Mouse (Mus musculus) limb, embryonic 13.5 days (tissue): ENCODE data around the gene Mthfd1l. TPM values are rescaled to one million over a fixed set of nuclear protein-coding genes. Genes with fewer than 3 reads are reported as not detected.

Source experiments
- ATAC-seq: fragments of 200-750 bp; cut with Nextera tagmentation; 2 replicates; pipeline ENCODE4 v1.8.0; 2017; ENCODE audit warnings: low read depth, moderate number of reproducible peaks, moderate TSS enrichment; ENCODE audit not compliant: low FRiP score
- H3K27ac ChIP-seq: fragments of 300-500 bp; sonication (generic); 2 replicates; pipeline ENCODE4 v1.5.1; 2015; ENCODE audit warnings: inconsistent platforms, mild to moderate bottlenecking, moderate library complexity
- H3K27me3 ChIP-seq: fragments of 300-500 bp; sonication (generic); 2 replicates; pipeline ENCODE4 v1.6.1; 2015; ENCODE audit warnings: mild to moderate bottlenecking, inconsistent platforms
- H3K36me3 ChIP-seq: fragments of 300-500 bp; sonication (generic); 2 replicates; pipeline ENCODE4 v1.6.1; 2015; ENCODE audit warnings: inconsistent platforms, mild to moderate bottlenecking, moderate library complexity
- H3K4me1 ChIP-seq: fragments of 300-500 bp; sonication (generic); 2 replicates; pipeline ENCODE4 v1.6.1; 2015; ENCODE audit warnings: inconsistent platforms
- H3K4me2 ChIP-seq: fragments of 300-500 bp; sonication (generic); replicated peaks from 2 replicates; pipeline ENCODE4 v1.6.1; 2015; ENCODE audit warnings: inconsistent platforms, mild to moderate bottlenecking, moderate library complexity
- H3K4me3 ChIP-seq: fragments of 300-500 bp; sonication (generic); 2 replicates; pipeline ENCODE4 v1.5.1; 2015; ENCODE audit warnings: moderate library complexity, mild to moderate bottlenecking, inconsistent platforms
- H3K9ac ChIP-seq: fragments of 300-500 bp; sonication (generic); 2 replicates; pipeline ENCODE4 v1.6.1; 2015; ENCODE audit warnings: mild to moderate bottlenecking, inconsistent platforms
- H3K9me3 ChIP-seq: fragments of 300-500 bp; sonication (generic); 2 replicates; pipeline ENCODE4 v1.6.1; 2016; ENCODE audit warnings: inconsistent platforms
- WGBS: fragments of 180-500 bp; shearing (Covaris S2); methylation state at CpG from one replicate; pipeline ENCODE4 v1.1.7; 2015; 5-methylcytosine and 5-hydroxymethylcytosine counted together
- polyA plus RNA-seq: library from polyadenylated mRNA; unstranded; fragments of >200 nt; fragmentation: Nextera tagmentation; extraction: Ambion mirVana; gene quantifications from 2 replicates; pipeline ENCODE4 v1.2.1, GENCODE M21; 2015

Gene Mthfd1l
- polyA plus RNA-seq, 1 experiment from 2014 or later = 11.1 TPM

- H3K9me3 ChIP-seq = no peaks in the 10 kb centered on the region
- WGBS = 74% methylated on average over 4 of the region's 4 CpGs
Observed at GRCm38 (mm10) chr10:4153031-4153430, 180.1 kb downstream of the Mthfd1l start.

GRCm38 (mm10) chr10:4154035-4154434, 181.1 kb downstream of the Mthfd1l start:
- no peak overlapping the region for H3K9ac ChIP-seq
- H3K9me3 ChIP-seq = no peaks in the 10 kb centered on the region
- no peak overlapping the region for H3K27ac ChIP-seq
- no peak overlapping the region for H3K4me2 ChIP-seq
- no peak overlapping the region for H3K4me3 ChIP-seq
- ATAC-seq = no peak
- 0 out of 2 replicates have a peak, but pooled peaks cover 4% of the 10 kb centered on the region for H3K36me3 ChIP-seq
- 68% methylated on average over 6 of the region's 6 CpGs for WGBS
- no peaks in the 10 kb centered on the region for H3K4me1 ChIP-seq
- no peaks in the 10 kb centered on the region for H3K27me3 ChIP-seq

More at GRCm38 (mm10) chr10:4153031-4153430, 180.1 kb downstream of the Mthfd1l start:
- H3K4me3 ChIP-seq = no peak overlapping the region
- H3K27ac ChIP-seq = no peak overlapping the region
- no peaks in the 10 kb centered on the region for H3K4me1 ChIP-seq
- 0 out of 2 replicates have a peak, but pooled peaks cover 4% of the 10 kb centered on the region for H3K36me3 ChIP-seq
- no peaks in the 10 kb centered on the region for H3K27me3 ChIP-seq
- no peak overlapping the region for H3K9ac ChIP-seq
- H3K4me2 ChIP-seq = no peak overlapping the region
- 0 out of 2 replicates have a peak, but pooled peaks have one; percentile 44 for ATAC-seq

- H3K9me3 ChIP-seq = no peaks in the 10 kb centered on the region
- no peak overlapping the region for H3K4me3 ChIP-seq
- no peak for ATAC-seq
- WGBS = 69% methylated on average over 5 of the region's 5 CpGs
- H3K4me2 ChIP-seq = no peak overlapping the region
- no peak overlapping the region for H3K9ac ChIP-seq
- H3K27ac ChIP-seq = no peak overlapping the region
- no peaks in the 10 kb centered on the region for H3K4me1 ChIP-seq
- no peaks in the 10 kb centered on the region for H3K27me3 ChIP-seq
- H3K36me3 ChIP-seq = no peaks in the 10 kb centered on the region
Observed at GRCm38 (mm10) chr10:4155521-4155920, 182.6 kb downstream of the Mthfd1l start.

- Histone ChIP-seq H3K9me3 (no peaks in the 10 kb centered on the region), H3K36me3 (no peaks in the 10 kb centered on the region), H3K4me2 (no peak overlapping the region), H3K27ac (no peak overlapping the region), H3K4me3 (no peak overlapping the region), H3K9ac (no peak overlapping the region), H3K4me1 (peaks cover 6% of the 10 kb centered on the region; the same call in 1 of the 2 replicates), H3K27me3 (no peaks in the 10 kb centered on the region)
- ATAC-seq = no peak
- WGBS = 86% methylated on average over 5 of the region's 5 CpGs
Observed at GRCm38 (mm10) chr10:4158533-4158932, 185.6 kb downstream of the Mthfd1l start.

GRCm38 (mm10) chr10:4159541-4160090, 186.7 kb downstream of the Mthfd1l start:
- no peak overlapping the region for H3K27ac ChIP-seq
- peaks cover 6% of the 10 kb centered on the region; the same call in 1 of the 2 replicates for H3K4me1 ChIP-seq
- H3K9ac ChIP-seq = no peak overlapping the region
- no peak overlapping the region for H3K4me3 ChIP-seq
- no peak for ATAC-seq
- H3K36me3 ChIP-seq = no peaks in the 10 kb centered on the region
- no peak overlapping the region for H3K4me2 ChIP-seq
- WGBS = 78% methylated on average over 8 of the region's 8 CpGs
- H3K27me3 ChIP-seq = no peaks in the 10 kb centered on the region
- H3K9me3 ChIP-seq = no peaks in the 10 kb centered on the region

GRCm38 (mm10) chr10:4160242-4160785, 187.4 kb downstream of the Mthfd1l start:
- H3K4me2 ChIP-seq = no peak overlapping the region
- H3K36me3 ChIP-seq = no peaks in the 10 kb centered on the region
- no peak overlapping the region for H3K9ac ChIP-seq
- no peak for ATAC-seq
- peaks cover 4% of the 10 kb centered on the region; the same call in 1 of the 2 replicates for H3K9me3 ChIP-seq
- no peak overlapping the region for H3K4me3 ChIP-seq
- H3K27me3 ChIP-seq = no peaks in the 10 kb centered on the region
- no peak overlapping the region for H3K27ac ChIP-seq
- H3K4me1 ChIP-seq = peaks cover 6% of the 10 kb centered on the region; the same call in 1 of the 2 replicates
- WGBS = 75% methylated on average over 13 of the region's 13 CpGs

- H3K4me2 ChIP-seq = no peak overlapping the region
- H3K4me3 ChIP-seq = no peak overlapping the region
- H3K36me3 ChIP-seq = no peaks in the 10 kb centered on the region
- H3K27ac ChIP-seq = no peak overlapping the region
- H3K27me3 ChIP-seq = no peaks in the 10 kb centered on the region
- no peak for ATAC-seq
- peaks cover 4% of the 10 kb centered on the region; the same call in 1 of the 2 replicates for H3K9me3 ChIP-seq
- H3K9ac ChIP-seq = no peak overlapping the region
- H3K4me1 ChIP-seq = peaks cover 6% of the 10 kb centered on the region; the same call in 1 of the 2 replicates
- 74% methylated on average over 2 of the region's 2 CpGs for WGBS
Observed at GRCm38 (mm10) chr10:4162049-4162448, 189.1 kb downstream of the Mthfd1l start.

GRCm38 (mm10) chr10:4162976-4163375, 190.1 kb downstream of the Mthfd1l start:
- H3K9me3 ChIP-seq = peaks cover 4% of the 10 kb centered on the region; the same call in 1 of the 2 replicates
- H3K4me1 ChIP-seq = peaks cover 6% of the 10 kb centered on the region; the same call in 1 of the 2 replicates
- no peak overlapping the region for H3K9ac ChIP-seq
- no peak overlapping the region for H3K27ac ChIP-seq
- no peaks in the 10 kb centered on the region for H3K36me3 ChIP-seq
- 85% methylated on average over 3 of the region's 3 CpGs for WGBS
- no peak overlapping the region for H3K4me2 ChIP-seq
- H3K27me3 ChIP-seq = no peaks in the 10 kb centered on the region
- no peak for ATAC-seq
- no peak overlapping the region for H3K4me3 ChIP-seq

GRCm38 (mm10) chr10:4164681-4165080, 191.8 kb downstream of the Mthfd1l start:
- Histone ChIP-seq H3K4me3 (no peak overlapping the region), H3K27ac (no peak overlapping the region), H3K9ac (no peak overlapping the region), H3K9me3 (peaks cover 4% of the 10 kb centered on the region; the same call in 1 of the 2 replicates), H3K27me3 (no peaks in the 10 kb centered on the region), H3K4me1 (peaks cover 6% of the 10 kb centered on the region; the same call in 1 of the 2 replicates), H3K36me3 (no peaks in the 10 kb centered on the region), H3K4me2 (no peak overlapping the region)
- no peak for ATAC-seq
- 84% methylated on average over 9 of the region's 9 CpGs for WGBS

- Histone ChIP-seq H3K27me3 (no peaks in the 10 kb centered on the region), H3K27ac (no peak overlapping the region), H3K36me3 (no peaks in the 10 kb centered on the region), H3K9me3 (peaks cover 4% of the 10 kb centered on the region; the same call in 1 of the 2 replicates), H3K4me1 (no peaks in the 10 kb centered on the region), H3K9ac (no peak overlapping the region), H3K4me2 (no peak overlapping the region), H3K4me3 (no peak overlapping the region)
- 26% methylated on average over 5 of the region's 5 CpGs for WGBS
- no peak for ATAC-seq
Observed at GRCm38 (mm10) chr10:4168222-4168798, 195.4 kb downstream of the Mthfd1l start.

GRCm38 (mm10) chr10:4174229-4174628, 201.3 kb downstream of the Mthfd1l start:
- peaks cover 16% of the 10 kb centered on the region; the same call in 1 of the 2 replicates for H3K4me1 ChIP-seq
- no peak overlapping the region for H3K27ac ChIP-seq
- no peak overlapping the region for H3K4me2 ChIP-seq
- no peak for ATAC-seq
- WGBS = 67% methylated on average over 5 of the region's 5 CpGs
- H3K9ac ChIP-seq = no peak overlapping the region
- no peak overlapping the region for H3K4me3 ChIP-seq
- 0 out of 2 replicates have a peak, but pooled peaks cover 4% of the 10 kb centered on the region for H3K9me3 ChIP-seq
- H3K27me3 ChIP-seq = no peaks in the 10 kb centered on the region
- no peaks in the 10 kb centered on the region for H3K36me3 ChIP-seq

- Histone ChIP-seq H3K9ac (no peak overlapping the region), H3K4me2 (no peak overlapping the region), H3K27me3 (no peaks in the 10 kb centered on the region), H3K36me3 (no peaks in the 10 kb centered on the region), H3K4me3 (no peak overlapping the region), H3K4me1 (peaks cover 16% of the 10 kb centered on the region; the same call in 1 of the 2 replicates), H3K27ac (no peak overlapping the region), H3K9me3 (0 out of 2 replicates have a peak, but pooled peaks cover 4% of the 10 kb centered on the region)
- 77% methylated on average over 3 of the region's 3 CpGs for WGBS
- ATAC-seq = no peak
Observed at GRCm38 (mm10) chr10:4174717-4175116, 201.8 kb downstream of the Mthfd1l start.
